Mouse (Mus musculus) cerebellum, postnatal 36 days (tissue): ENCODE data around the gene Eln.

Experiments used
- DNase-seq, 2 experiments: peaks; one replicate each; pipeline ENCODE4 v3.0.0; 2021 to 2022; ENCODE audit warnings: mixed read lengths in 2 of 2

Eln gene

DNA sequence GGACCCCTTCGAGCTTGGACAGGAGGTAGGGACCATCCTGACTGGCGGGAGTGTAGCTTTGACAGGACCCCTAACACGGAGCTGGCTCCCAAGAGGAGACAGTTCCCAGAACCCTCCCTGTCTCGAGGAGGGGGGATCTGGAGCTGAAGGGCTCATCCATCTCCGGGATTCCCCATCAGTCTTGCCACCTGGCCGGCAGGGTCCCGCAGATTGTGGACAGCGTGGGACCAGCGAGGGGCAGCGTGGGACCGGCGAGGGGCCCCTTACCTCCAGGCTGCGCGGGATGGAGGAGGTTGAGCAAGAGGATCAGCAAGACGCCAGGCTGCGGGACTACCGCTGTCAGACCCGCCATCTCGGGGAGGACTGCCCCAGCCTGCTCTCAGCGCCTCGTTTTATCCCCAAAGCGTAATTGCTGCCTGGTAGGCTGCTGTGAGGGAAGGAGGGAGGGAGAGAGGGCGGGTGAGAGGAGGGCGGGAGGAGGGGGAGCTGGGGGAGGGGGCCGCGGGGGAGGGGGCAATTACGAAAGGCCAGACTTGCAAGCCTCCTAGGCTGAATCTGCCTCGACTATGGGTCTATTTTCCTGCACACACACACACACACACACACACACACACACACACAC is at the start of gene Eln:
Eln (minus strand) TSS at position 434 of the 622 bp plus-strand sequence.
- peak; percentile 11 to 18 for DNase-seq

DNA sequence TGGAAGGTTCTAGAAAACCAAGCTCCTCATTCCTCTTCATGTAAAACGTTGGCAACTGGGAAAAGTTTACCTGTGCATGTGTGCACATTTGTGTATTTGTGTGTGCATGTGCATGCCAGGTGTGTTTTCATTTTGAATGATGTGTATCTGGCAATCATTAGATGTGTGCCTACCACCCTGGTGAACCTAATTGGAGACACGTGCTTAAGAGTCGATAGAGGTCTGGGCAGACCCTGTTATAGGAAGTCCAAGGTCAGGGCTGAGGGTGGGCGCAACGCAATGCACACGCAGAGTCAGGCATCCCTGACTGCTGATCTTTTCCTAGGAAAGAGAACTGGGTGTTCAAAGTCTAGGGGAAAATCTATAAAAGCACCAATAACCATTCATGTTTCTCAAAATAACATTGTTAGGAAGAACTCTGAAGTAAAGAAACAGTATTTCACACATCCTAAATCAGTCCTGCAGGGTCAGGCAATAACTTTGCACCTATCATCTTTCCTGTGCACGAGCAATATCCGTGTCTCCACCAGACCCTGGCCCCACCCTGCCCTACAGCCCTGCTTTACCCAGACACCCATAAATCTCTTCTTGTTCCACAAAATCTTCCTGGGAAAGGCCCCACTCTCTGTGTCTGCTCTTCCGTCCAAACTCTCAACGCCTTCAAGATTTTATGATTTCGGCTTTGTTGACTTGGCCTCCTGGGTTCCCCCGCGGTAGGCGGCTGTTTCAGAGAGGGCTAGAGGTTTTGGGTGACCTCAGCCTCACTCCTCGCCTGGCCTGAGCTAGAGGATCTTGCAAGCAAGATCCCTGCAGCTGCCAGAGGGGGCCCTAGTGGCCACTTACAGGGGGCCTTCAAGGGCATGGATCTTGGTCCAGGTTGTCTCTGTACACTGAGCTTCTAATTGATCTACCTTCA is 43.2 kb upstream of the Eln start:
- DNase-seq, result no peak

DNA sequence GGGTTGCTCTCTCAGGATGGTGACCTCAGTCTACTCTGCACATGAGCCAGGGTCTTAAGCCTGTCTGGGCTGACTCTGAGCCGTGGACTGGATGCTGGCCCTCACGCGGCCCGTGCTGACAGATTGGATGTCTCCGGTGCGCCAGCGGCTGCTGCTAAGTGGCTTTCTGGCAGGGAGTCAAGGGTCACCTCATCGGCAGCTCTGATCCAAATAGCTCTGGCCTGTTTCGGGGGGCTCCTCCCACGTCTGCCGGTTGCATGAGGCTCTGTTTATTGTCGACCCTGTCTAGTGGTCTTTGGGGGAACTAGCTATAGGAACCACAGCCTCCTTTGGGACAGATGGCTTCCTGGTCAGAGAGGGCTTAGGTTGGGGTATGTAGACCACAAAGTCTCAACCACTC is 41.1 kb upstream of the Eln start:
- peak; percentile 9 to 18 for DNase-seq

DNA sequence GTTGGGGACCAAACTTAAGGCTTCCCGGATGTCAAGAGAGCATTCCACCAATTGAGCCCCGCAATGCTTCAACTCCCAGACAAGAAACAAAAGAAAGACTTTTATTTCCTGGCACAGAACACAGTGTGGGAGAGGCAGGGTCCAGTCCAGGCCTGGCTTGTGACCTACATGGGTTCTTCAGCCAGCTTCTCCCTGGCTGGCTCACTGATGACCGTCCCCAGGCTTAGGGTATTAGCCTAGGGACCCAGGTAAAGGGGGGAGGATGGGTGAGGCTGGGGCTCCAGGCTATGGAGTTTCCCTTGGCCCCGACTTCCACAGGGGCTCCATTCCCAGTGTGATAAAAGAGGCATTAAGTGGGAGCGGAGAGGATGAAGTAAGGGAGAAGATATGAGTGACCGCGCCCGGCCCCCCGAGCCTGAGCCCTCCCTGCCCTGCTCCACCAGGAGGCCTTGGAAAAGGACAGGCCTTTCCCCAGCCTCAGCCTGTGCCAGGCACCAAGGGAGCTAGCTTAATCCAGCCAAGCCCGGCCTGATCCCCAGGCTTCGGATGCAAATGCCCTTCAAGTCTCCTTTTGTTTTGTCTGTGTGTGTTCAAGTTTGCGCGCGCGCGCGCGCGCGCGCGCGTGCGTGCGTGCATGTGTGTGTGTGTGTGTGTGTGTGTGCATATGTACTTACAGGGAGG is 38.7 kb upstream of the Eln start:
- DNase-seq, result no peak

DNA sequence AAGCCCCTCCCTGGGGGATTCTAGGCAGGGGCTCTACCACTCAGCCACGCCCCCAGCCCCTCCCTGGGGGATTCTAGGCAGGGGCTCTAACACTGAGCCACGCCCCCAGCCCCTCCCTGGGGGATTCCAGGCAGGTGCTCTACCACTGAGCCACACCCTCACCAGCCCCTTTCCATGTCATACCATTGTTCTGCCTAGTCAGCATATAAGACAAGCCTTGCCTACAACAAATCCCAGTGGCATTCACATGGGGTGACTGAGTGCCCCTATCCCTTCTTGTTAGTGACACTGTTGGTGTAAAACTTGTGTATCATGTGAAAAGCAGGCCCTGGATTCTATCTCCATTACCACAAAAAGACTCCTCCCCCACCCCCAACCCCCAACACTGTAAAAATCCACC is 36.7 kb upstream of the Eln start:
- no peak for DNase-seq

DNA sequence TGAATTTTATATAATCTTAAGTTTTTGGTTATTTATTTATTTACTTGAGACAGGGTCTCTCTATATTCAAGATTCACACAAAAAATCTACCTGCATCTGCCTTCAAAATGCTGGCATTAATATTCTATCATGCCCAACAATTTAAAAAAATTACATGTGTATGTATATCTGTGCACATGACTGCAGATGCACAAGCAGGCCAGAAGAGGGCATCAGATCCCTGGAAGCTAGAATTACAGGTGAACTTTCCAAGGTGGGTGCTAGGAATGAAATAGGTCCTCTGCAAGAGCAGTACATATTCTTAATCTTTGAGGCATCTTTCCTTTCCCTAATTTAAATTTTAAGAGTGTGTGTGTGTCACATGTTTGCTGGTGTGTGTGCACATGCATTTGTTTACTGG is 33.8 kb upstream of the Eln start:
- no peak for DNase-seq

DNA sequence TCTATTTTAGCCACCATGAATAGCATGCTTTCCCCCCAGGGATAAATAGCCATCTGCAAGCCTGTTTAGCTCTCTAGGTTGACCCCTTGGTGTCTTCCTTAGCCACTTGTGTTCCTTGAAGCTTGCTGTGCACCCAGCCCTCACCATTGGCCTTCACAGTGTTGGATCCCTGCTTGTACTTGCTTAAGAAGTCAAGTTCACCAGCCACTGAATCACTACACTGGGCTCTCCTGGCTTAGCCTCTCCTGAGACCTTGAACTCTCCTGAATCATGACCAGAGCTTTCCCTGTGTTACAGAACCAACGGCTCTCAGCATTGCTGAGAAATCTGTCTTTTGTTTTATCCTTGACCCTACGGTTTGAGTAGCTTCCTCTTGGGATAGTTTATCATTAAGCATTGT is 33.0 kb upstream of the Eln start:
- no peak for DNase-seq

DNA sequence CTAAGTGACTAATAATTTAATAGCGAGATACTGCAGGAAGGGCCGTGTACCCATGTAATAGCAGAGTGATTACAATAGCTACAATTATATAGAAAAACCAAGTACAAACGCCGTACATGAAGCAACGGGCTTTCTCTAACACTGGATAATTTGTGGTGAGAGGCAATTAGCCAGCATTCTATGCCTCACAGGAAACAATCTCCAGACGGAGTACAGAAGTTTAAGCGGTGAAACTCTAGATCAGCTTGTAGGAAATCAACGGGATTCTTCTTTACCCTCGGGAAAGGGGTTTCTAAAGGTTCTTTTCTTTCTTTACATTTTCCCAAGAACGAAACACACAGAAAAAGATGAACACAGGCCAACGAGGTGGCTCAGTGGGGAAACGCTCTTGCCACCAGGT is 29.4 kb upstream of the Eln start:
- no peak for DNase-seq

DNA sequence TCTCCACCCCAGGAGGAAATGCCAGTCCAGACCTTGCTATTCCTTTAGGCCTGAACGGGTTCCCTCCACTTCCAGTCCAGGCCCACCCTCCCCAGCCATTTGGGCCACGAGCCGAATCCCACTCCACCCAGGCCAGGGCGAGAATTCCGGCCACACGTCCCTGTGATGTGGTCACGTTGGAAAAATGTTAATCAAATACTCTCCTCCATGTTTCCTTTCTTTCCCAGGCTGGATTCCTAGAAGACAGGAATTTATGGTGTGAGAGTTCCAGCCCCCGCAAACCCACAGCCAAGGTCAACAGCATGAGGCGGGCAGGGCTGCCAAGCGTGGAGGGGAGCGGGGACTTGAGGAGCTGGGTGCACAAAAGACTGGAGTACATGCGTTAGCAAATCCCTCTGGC is 25.4 kb upstream of the Eln start:
- DNase-seq, result no peak

DNA sequence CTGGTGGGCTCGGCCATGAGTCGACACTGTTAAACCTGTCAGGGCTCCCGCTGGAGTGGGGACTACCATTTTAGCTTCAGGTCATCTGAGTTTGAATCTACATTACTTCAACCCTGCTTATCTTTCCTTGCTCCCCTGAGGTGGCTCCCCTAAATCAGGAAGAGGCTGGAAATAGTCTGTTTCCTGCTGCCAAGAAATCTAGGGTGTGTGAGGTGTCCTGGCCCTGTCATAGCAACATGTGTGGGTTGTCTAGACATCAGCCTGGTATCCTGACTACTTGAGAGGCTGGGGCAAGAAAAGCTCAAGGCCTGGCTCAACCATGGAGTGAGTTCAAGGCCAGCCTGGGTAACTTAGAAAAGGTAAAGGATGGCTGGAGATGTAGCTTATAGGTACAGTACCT is 24.6 kb upstream of the Eln start:
- no peak for DNase-seq

DNA sequence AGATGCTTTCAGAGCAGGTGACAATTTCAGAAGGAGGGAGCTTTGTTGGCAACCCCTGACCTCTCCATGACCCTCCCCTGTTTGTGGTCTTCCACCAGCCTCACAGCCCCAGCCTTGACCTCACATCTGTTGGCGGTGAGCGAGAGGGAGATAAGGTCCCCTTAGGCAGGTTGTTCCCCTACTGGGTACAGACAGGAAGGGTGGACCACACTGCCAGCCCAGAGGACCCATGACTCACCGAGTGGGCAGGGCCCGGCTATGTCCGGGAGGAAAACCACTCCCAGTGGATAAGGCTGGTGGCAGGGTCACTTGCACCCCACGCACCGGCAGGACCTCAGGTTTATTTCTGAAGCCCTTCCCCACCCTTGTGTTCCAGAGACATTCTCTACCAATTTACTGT is 22.1 kb upstream of the Eln start:
- no peak for DNase-seq

DNA sequence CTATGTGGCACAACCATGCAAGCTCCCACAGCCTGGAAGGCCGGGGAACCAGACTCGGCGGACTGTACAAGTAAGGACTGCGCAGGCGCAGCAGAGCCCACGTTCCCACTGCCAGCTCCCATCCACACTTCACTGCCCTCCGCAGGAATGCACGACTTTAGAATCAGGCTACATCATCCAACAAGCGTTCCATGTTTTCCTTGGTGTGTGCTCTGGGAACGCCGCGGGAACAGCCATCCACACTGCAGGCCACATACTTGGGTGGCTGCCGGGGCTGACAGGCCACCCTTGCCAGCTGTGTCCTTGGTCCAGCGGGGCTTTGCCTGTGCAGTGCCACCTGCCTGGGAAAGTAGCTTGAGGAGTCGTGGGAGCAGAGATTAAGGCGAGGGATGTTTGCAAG is 18.3 kb upstream of the Eln start:
- DNase-seq, result no peak

DNA sequence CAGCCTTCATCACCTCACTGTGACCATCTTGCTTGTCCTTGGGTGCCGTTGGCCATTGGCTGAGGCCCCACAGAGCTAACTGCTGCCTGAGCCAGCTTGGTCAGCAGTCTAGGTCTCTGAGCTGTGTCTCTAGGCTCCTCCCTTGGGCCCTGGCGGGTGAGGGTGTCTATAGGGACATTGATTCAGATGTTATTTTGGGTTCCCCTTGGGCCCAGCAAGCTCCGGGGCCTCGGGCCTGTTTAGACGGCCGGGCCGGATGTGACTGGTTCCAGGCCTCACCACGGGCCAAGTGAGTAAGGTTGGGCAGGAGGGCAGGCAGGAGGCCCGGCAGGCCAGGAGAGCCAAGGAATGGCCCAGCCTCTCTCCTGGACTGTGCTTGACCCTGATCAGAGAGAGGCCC is 16.2 kb upstream of the Eln start:
- DNase-seq, result no peak

DNA sequence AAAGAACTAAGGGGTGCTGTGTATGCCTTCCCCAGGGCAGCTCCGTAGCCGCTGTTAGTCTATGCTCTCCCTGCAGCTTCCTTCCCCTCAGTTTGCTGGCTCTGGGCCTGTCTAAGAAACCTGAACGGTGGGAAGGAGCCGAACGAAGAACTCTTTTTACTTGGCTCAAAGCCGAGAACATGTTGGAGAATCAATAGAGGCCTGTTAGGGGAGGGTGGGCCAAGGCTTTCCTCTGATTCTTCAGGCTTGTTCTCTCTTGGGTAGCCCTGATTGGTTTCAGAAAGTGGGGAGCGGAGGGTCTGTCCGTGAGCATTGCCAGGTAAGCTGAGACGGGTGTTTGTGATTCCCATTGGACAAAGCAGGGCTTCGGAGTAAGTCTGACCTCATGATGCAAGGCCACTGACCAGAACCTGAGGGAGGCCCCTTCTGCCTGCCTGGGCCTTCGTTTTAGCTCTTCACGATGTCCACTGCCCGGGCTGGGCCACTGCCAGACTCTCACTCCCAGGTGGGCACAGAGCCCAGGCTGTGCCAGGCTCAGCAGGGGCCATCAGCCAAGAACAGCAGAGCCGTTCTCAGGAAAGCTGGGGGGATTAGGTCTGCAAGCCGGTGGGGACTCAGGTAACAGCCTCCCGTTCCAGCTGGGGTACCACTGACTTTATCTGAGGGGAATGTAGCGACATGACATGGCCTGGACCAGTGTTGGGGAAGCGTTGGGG is 14.4 kb upstream of the Eln start:
- DNase-seq, result peak; percentile 48

DNA sequence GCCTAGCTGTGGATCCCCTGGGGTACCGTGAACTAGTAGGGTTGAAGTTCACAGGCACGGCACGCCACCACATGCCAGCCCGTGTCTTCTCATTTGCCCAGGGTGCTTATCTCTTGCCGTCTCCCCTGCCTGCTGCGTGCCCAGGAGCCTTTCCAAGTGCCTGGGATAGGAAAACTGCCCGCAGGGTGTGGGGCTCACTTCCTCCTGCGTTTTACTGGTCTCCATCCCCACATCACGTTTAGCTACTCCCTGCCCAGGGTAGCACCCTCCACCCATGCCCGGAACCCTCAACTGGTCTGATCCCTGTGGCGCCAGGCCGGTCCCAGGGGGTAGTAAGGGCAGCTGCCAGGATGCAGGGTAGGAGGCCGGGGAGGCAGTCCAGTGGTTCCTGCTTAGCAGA is 8.9 kb upstream of the Eln start:
- no peak for DNase-seq

DNA sequence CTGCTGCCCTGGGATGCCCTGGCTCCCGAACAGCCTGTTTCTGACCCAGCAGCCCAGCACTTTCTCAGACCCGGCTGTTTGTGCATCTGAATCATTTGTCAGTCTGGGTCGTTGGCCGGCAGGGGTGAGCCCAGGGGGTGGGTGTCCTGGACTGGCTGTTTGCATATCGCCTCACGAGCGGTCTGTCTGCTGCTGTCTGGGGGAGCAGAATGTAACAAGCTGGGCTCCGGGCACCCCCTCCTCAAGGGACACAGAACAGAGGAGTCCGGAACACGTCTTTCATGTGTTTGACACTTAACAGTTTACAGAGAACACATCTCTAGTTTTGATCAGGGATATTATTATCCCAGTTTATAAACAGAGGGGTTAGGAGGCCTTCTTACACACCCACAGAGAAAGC is 7.0 kb upstream of the Eln start:
- no peak for DNase-seq

DNA sequence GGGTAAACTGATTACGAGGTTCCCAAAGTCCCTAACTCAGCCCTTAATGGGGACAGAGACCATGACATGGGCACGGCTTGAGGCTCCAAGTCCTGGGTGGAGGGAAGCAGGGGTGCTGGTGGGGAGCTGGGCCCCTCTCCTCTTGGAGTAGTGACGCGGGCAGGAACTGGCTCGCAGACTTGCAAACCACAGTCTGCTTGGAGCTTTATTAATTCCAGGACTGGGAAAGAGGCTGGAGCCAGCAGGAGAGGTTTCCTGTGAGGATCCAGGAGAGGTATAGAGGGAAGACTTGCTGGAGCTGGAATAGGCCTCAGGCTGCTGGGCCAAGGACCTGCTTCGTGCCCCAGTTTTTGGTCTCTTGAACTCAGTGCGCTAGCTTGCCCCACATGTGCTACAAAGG is 3.3 kb upstream of the Eln start:
- DNase-seq, result no peak

DNA sequence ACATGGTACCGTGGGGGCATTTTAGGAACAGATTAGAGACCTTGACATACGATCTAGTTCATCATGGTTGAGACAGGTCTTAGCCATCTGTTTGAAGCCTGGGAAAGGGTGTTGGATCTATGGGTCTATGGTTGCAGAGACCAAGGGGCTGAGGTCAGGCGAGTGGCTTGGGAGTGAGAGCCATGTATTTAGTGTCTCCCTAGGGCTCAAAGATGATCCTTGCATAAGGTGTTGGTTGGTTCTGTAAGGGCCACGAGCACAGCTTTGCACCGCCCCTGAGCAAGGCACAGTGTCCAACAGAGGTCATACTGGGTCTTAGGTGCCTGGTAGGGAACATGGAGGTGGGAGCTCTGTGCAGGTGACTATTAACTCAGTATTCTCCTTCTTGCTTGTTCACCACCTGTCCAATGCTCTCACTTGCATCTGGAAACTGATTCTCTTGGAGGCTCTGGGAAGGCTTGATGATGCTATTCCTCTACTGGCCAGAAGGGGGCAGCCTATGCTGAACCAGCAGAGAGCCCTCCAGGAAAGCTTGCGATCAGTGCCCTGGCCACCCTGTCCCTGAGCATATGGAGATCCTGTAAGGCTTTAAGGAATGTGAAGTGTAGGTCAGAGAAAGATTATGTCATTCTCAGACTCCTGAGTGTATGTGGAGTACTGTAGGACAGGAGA is 960 bp upstream of the Eln start:
- peak; percentile 70 to 71 for DNase-seq

DNA sequence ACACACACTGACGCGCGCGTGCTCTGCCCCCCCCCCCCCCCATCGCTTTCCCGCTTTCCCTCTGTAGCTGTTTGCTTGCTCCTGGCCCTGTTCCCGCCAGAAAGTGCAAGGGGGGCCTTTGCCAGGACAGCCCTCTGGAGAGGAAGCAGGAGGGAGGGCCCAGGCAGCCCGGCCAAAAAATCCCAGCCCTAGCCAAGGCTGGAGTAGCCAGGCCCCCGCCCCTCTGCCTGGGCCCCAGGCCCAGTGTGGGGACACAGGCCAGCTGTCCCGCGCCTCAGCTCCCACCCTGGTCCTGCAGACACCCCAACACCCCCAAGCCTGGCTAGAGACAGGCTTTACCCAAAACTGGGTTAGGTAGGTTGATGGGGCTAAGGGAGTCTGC is 380 bp upstream of the Eln start:
- peak; percentile 41 to 54 for DNase-seq

DNA sequence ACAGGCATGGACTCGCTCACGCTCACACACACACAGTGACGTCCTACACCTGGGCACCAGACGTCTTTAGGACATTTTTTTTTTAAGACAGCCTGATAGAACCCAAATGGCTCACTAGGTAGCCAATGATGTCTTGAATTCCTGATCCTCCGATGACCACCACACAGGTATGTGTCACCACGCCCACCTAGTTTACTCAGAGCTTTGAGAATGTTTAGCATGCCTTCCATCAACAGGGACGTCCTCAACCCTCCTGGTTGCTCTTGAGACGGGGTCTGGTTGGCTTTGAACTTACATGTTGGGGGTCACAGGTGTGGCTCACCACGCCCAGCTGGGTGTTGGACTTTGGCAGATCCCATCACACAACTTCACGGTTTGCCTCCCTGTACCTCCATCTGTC is 922 bp downstream of the Eln start:
- DNase-seq, result no peak

DNA sequence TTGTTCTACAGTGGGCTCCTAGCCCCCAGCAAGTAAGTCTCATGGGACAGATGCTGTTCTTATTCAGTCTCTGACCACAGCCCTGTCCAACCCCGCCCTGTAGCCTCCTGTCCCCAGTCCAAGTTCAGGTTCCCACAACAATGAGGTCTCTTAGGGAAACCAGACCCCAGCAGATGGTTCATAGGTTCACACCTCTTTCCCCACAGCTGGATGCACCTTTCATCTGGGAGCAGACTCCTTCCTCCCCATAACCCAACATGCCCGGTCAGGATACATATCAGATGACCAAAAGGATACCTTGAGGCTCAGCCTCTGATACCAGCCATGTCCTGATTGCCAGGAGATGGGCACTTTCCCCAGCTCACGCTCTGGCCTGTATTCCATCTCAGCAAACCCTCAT is 1.3 kb downstream of the Eln start:
- DNase-seq, result no peak

DNA sequence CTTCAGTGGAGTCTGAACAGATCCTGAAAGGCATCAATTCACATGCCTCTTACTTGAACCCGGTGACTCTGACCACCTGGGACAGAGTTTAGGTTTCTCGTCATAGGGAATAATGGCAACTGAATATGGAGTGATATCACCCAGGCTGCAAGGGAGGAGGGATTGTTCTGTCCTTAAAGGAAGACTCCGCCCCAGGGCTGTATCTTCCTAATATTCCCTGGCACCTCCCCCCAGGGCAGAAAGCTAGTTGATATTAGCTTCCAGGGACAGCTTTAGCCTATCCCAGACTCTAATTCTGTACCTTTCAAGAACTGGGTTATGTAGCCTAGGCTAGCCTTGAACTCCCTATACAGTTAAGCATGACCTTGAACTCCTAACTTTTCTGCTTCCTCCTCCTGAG is 2.1 kb downstream of the Eln start:
- DNase-seq, result no peak

DNA sequence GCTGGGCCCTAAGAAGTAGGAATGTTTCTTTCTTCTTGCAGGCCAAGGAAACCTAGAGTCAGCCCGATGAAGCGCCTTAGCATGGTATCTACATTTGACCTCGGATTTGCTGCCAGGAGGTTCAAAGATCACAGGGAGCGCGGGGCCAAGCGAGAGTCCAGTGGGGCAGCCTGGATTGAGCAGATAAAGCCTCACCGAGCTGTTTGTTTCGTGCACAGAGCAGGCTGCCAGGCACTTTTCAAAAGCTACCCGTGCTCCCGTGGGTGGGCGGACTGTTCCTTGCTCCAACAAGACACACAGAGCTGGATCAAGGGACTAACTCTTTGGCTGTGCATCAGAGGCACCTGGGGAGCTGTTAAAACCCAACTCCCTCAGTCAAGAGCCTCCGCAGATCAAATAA is 3.1 kb downstream of the Eln start:
- DNase-seq, result no peak
